Mouse (Mus musculus) testis, adult 2 months (tissue): Measurements from ENCODE around the gene Nhs.

Source experiments
- CTCF ChIP-seq: fragments of 200-500 bp; IDR thresholded peaks from 2 replicates; pipeline ENCODE4 v1.5.1; 2012; ENCODE audit warnings: low read depth, mild to moderate bottlenecking, inconsistent platforms, low read length, moderate library complexity; ENCODE audit not compliant: control insufficient read depth, insufficient read depth, insufficient replicate concordance
- POLR2A ChIP-seq: fragments of 200-500 bp; IDR thresholded peaks from 2 replicates; pipeline ENCODE4 v1.6.1; 2012; ENCODE audit warnings: low read depth, mild to moderate bottlenecking, inconsistent platforms, low read length, moderate library complexity; ENCODE audit not compliant: control insufficient read depth

GRCm38 (mm10) chrX:161984961-161985360 is 174.6 kb downstream of the Nhs start:
- TF ChIP-seq CTCF, result no peak
- TF ChIP-seq POLR2A, result no peak
